Mouse (Mus musculus) bone marrow, adult 2 months (tissue): ENCODE data around the gene Cpvl. TPM values are rescaled to one million over a fixed set of nuclear protein-coding genes. Genes with fewer than 3 reads are reported as not detected.

Experiments used
- H3K27ac ChIP-seq: fragments of 200-500 bp; 2 replicates; pipeline ENCODE4 v1.5.1; 2012; ENCODE audit warnings: low read depth, mild to moderate bottlenecking, control low read depth, inconsistent platforms, low read length; ENCODE audit not compliant: control insufficient read depth, poor library complexity, insufficient read depth
- H3K4me1 ChIP-seq: fragments of 200-500 bp; 2 replicates; pipeline ENCODE4 v1.6.1; 2011; ENCODE audit warnings: low read length; ENCODE audit not compliant: control insufficient read depth, insufficient read depth
- H3K4me3 ChIP-seq: fragments of 200-500 bp; replicated peaks from 2 replicates; pipeline ENCODE3; 2011; ENCODE audit warnings: mild to moderate bottlenecking, low read depth, low read length, control low read depth; ENCODE audit not compliant: control insufficient read depth
- CTCF ChIP-seq: fragments of 200-500 bp; IDR thresholded peaks from 2 replicates; pipeline ENCODE4 v1.5.1; 2011; ENCODE audit warnings: low read length, control low read depth; ENCODE audit not compliant: control insufficient read depth, insufficient read depth
- POLR2A ChIP-seq: fragments of 200-500 bp; IDR thresholded peaks from 2 replicates; pipeline ENCODE4 v1.6.1; 2011; ENCODE audit warnings: low read depth, mild to moderate bottlenecking, control low read depth, low read length, borderline replicate concordance; ENCODE audit not compliant: control insufficient read depth
- WGBS: fragments of 180-500 bp; shearing (Covaris S2); methylation state at CpG from one replicate; pipeline ENCODE4 v1.1.7; 2018; 5-methylcytosine and 5-hydroxymethylcytosine counted together
- polyA plus RNA-seq: library from polyadenylated mRNA; stranded (reverse); fragments of >200 nt; gene quantifications from 2 replicates; pipeline ENCODE4 v1.2.4, GENCODE M21; 2011; ENCODE audit warnings: low replicate concordance; ENCODE audit not compliant: missing spikeins, insufficient read depth, insufficient read length

Gene Cpvl
- polyA plus RNA-seq, 1 experiment: not detected

DNA sequence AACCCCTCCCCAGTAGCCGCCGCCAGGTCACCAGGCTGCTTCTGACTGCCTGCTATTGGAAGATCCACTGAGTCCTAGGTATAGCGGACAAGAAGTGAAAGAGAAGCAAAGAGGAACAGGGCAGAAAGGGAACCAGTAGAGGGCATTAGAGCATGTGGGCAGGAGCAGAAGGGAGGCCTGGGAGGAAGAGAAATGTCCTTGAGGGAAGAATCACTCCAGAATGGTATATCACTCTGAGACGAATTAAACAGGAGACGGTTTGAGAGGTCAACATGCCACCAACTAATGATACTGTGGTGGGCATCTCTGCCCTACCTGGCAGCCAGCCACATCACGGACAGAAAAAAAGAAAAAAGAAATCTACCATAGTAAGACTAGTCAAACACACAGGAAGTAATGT, 9.9 kb downstream of the Cpvl start:
- 61% methylated on average over 6 of the region's 6 CpGs for WGBS

DNA sequence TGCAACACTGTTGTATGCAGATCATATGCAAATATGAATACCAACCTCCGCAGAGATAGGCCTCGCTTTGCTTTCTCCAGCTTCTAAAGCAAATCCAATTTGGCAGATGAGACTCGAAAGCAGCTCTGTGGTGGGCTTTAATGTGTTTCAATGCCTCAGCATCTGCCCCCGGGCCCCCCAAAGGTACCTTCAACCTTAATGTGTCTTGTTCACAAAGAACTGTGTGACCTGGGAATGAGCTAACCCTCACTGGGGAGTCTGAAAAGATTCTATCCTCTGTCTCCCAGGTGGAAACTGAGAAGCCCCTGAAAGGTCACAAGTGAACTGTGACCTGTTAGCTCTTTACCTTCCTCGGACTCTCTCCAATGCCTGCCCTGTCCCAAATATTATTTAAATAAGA, 11.9 kb downstream of the Cpvl start:
- TF ChIP-seq POLR2A (no peak), CTCF (no peak)
- no peaks in the 10 kb centered on the region for H3K4me1 ChIP-seq
- no peak overlapping the region for H3K27ac ChIP-seq
- H3K4me3 ChIP-seq: no peak overlapping the region
- WGBS: 83% methylated on average over 5 of the region's 5 CpGs

More for the DNA sequence above, 9.9 kb downstream of the Cpvl start:
- Histone ChIP-seq H3K4me3 (no peak overlapping the region), H3K27ac (no peak overlapping the region), H3K4me1 (no peaks in the 10 kb centered on the region)
- peak; percentile 24; the same call in 1 of the 2 replicates for TF ChIP-seq CTCF
- no peak for TF ChIP-seq POLR2A

DNA sequence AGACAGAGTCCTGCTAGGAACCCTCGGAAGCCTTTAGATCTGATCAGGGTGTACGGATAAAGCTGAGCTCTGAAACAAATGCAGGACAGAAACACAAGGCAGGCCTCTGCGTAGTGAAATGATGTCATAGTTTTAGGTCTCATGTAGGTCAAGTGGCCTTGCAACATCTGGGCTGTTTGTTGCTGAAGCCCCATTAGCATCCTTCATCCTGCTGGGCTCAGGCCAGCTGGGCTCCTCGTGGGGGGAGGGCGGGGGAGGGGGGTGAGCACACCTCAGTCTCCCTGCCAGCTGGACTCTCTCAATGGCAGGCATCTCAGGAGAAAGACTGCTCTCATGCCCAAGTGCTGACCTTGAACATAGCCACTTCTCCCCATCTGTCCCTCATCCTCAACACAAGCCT, 12.6 kb downstream of the Cpvl start:
- no peaks in the 10 kb centered on the region for H3K4me1 ChIP-seq
- H3K4me3 ChIP-seq: no peak overlapping the region
- H3K27ac ChIP-seq: no peak overlapping the region
- TF ChIP-seq POLR2A (no peak), CTCF (no peak)
- 72% methylated on average over 5 of the region's 5 CpGs for WGBS

DNA sequence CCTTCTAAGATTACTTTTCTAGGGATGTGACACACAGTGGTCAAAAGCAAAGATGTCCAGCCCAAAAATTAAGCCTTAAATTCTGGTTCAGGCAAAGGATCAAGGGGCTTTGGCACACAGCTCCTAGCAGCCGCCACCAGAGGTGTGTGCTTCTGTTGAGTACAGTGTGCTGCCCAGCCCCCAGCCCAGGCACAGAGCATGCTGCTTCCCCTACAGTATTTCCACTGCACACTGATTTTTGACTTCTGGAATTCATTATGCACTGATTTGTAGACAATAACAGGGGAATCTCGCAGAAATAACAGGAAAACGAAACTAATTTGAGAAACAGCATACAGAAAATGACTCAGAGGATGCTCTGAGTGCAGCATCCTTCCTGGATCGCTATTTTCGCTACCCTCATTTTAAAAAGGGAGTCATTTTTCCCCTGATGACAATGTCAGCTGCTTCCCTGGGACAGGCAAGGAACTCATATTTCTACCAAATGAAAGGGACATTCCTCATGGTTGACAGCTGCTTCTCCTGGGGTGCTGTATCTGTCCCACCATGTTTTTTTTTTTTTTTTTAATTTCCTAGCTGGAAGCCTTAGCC, 14.5 kb downstream of the Cpvl start:
- 76% methylated on average over 5 of the region's 5 CpGs for WGBS
- Histone ChIP-seq H3K27ac (no peak overlapping the region), H3K4me1 (no peaks in the 10 kb centered on the region), H3K4me3 (no peak overlapping the region)
- TF ChIP-seq CTCF (no peak), POLR2A (no peak)

DNA sequence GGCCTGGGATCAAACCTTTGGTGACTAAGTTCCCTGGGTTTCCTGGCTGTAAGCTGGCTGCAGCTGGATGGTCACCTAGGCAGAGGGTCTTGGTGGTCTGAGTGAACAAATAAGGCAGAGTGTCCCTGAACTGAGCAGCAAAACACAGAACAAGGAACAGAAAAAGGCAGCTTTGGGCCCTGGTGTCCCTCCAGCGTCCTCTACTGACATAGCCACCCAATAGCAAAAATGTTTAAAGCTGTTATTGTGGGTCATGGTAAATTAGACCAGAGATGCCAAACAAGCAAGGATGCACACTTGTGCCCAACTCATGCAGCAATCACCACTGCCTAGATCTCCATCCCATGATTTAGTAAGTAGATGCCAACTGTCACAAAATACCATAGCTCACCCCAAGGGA, 16.5 kb downstream of the Cpvl start:
- Histone ChIP-seq H3K4me3 (no peak overlapping the region), H3K4me1 (no peaks in the 10 kb centered on the region), H3K27ac (no peak overlapping the region)
- TF ChIP-seq CTCF (no peak), POLR2A (no peak)
- WGBS: 71% methylated on average over 1 of the region's 1 CpGs

DNA sequence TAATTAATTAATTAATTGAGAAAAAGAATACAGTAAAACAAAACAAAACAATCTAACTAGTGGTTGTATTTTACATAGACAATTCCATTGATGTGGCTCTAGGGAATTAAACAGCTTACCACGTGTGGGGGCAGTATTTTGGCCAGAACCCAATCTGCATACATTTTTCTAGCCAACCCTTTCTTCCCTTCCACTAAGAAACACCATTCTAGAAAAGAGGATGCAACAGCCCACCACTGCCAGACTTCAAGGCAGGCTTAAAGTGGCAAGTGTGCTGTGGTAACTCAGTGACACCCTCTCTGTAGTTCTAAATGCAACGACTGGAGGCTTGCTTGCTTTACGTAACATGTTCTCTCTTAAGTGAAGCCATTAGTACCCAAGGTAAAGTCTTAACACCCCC, 18.6 kb downstream of the Cpvl start:
- H3K4me3 ChIP-seq: no peak overlapping the region
- no peaks in the 10 kb centered on the region for H3K4me1 ChIP-seq
- H3K27ac ChIP-seq: no peak overlapping the region
- WGBS: 44% methylated on average over 3 of the region's 3 CpGs
- TF ChIP-seq CTCF (no peak), POLR2A (no peak)

DNA sequence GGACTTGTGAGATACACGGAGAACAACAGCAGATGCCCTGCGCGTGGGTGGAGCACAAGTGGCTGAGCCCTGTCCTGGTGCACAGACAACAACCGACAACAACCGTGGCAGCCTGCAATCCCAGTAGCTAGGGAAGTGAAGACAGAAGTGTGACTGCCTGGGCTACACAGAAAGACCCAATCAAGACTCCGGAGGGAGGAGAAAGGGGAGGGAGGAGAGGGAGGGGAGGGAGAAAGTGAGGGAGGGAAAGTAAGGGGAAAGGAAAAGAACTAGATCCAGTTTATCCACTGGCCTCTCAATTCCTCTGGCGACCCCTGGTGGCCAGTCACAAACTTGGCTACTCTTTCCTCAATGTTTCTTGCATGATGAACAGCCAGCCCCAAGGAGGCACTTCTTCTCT, 20.1 kb downstream of the Cpvl start:
- WGBS: 30% methylated on average over 7 of the region's 7 CpGs
- no peak for TF ChIP-seq POLR2A
- peak; percentile 66 for TF ChIP-seq CTCF
- Histone ChIP-seq H3K27ac (no peak overlapping the region), H3K4me1 (no peaks in the 10 kb centered on the region), H3K4me3 (no peak overlapping the region)

DNA sequence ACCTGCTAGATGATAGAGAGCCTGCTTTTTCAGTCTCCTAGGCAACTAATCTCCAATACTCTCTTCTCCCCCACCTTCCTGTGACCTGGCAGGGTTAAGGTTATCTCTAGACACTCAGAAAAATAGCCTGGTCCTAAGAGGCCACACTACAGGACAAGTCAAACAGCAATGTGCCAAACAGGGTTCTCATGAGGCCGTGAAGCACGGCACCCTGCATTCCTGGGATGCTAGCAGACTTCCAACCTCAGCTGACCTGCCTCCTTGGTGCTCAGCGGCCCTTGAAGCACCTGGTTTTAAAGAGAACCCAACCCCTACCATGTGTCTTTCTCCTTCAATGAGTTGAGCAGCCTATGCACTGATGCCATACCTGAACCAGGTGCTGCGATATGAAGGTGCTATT, 22.0 kb downstream of the Cpvl start:
- WGBS: 73% methylated on average over 4 of the region's 4 CpGs
- TF ChIP-seq CTCF: no peak
- no peak for TF ChIP-seq POLR2A

DNA sequence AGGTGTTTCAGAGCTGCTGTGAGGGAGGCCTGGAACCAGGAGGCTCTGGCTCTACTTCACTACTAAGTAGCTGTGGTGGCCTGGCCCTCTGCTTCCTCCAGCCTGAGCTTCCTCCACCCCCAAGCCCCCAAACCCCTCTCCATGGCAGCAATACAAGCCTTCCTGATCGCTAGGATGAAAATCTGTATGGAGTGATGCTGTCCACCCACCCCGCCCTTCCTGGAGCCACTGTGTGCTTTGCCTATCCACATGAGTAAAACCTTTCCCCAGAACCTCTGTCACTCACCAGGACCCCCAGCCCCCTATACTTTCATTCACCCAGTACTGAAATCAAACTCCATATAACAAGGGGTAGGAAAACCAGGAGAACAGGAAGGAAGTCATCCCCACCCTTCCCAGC, 22.6 kb downstream of the Cpvl start:
- WGBS: 83% methylated on average over 2 of the region's 2 CpGs
- no peaks in the 10 kb centered on the region for H3K4me1 ChIP-seq
- no peak overlapping the region for H3K4me3 ChIP-seq
- no peak overlapping the region for H3K27ac ChIP-seq
- TF ChIP-seq POLR2A (no peak), CTCF (no peak)

More for the DNA sequence above, 22.0 kb downstream of the Cpvl start:
- no peak overlapping the region for H3K27ac ChIP-seq
- H3K4me3 ChIP-seq: no peak overlapping the region
- no peaks in the 10 kb centered on the region for H3K4me1 ChIP-seq
